Mouse (Mus musculus): ENCODE measurements around the gene Snx1.

- peak; percentile 78 for TF ChIP-seq CTCF (conservative IDR thresholded peaks at IDR 0.05; ENCODE audit: low read length)
- peak; percentile 47; the same call in 1 of the 2 replicates for TF ChIP-seq NANOG (IDR thresholded peaks at IDR 0.05; ENCODE audit: borderline replicate concordance, low read length)
- no peak for TF ChIP-seq POU5F1 (IDR thresholded peaks at IDR 0.05; ENCODE audit: borderline replicate concordance, low read length)
Observed at GRCm38 (mm10) chr9:66088411-66088810, 38.0 kb downstream of the Snx1 start.

Data from E14TG2a.4 (cell line).